Mouse (Mus musculus): ENCODE results near the gene Lrpprc.
"Not testable (repeated sequence)": the region's sequence is repeated elsewhere in the genome, so short reads cannot be mapped to it uniquely, and the experiment has no call there.

The Lrpprc gene

GRCm38 (mm10) chr17:84790447-84791098 lies at the start of gene Lrpprc:
Lrpprc (minus strand) TSS chr17:84790789.
- DNase-seq (ENCODE audit: low spot score in 2 of 2), result peak; percentile 91 to 92

- peak; percentile 34 to 71 for DNase-seq (ENCODE audit: low spot score in 2 of 2)
Measured at GRCm38 (mm10) chr17:84837780-84838179, 47.2 kb upstream of the Lrpprc start.

- DNase-seq (ENCODE audit: low spot score in 2 of 2), result no peak
Measured at GRCm38 (mm10) chr17:84835249-84835648, 44.7 kb upstream of the Lrpprc start.

- DNase-seq (ENCODE audit: low spot score in 2 of 2), result no peak
Measured at GRCm38 (mm10) chr17:84832346-84832745, 41.8 kb upstream of the Lrpprc start.

- no peak for DNase-seq (ENCODE audit: low spot score in 2 of 2)
Measured at GRCm38 (mm10) chr17:84828301-84828700, 37.7 kb upstream of the Lrpprc start.

- DNase-seq (ENCODE audit: low spot score in 2 of 2), result no peak
Measured at GRCm38 (mm10) chr17:84820603-84821002, 30.0 kb upstream of the Lrpprc start.

GRCm38 (mm10) chr17:84818390-84818789 lies 27.8 kb upstream of the Lrpprc start:
- DNase-seq (ENCODE audit: low spot score in 2 of 2), result no peak

GRCm38 (mm10) chr17:84816014-84816461 lies 25.4 kb upstream of the Lrpprc start:
- DNase-seq (ENCODE audit: low spot score in 2 of 2), result no peak

- no peak for DNase-seq (ENCODE audit: low spot score in 2 of 2)
Measured at GRCm38 (mm10) chr17:84814905-84815304, 24.3 kb upstream of the Lrpprc start.

GRCm38 (mm10) chr17:84814192-84814591 lies 23.6 kb upstream of the Lrpprc start:
- DNase-seq (ENCODE audit: low spot score in 2 of 2), result not testable (repeated sequence)

GRCm38 (mm10) chr17:84792006-84792405 lies 1.4 kb upstream of the Lrpprc start:
- no peak for DNase-seq (ENCODE audit: low spot score in 2 of 2)

- no peak for DNase-seq (ENCODE audit: low spot score in 2 of 2)
Measured at GRCm38 (mm10) chr17:84791156-84791555, 567 bp upstream of the Lrpprc start.

- DNase-seq (ENCODE audit: low spot score in 2 of 2), result peak in 1 of 2 experiments; percentile 26
Measured at GRCm38 (mm10) chr17:84790043-84790442, 546 bp downstream of the Lrpprc start.

GRCm38 (mm10) chr17:84788376-84789125 lies 2.0 kb downstream of the Lrpprc start:
- DNase-seq (ENCODE audit: low spot score in 2 of 2), result no peak

GRCm38 (mm10) chr17:84787477-84787876 lies 3.1 kb downstream of the Lrpprc start:
- no peak for DNase-seq (ENCODE audit: low spot score in 2 of 2)

- DNase-seq (ENCODE audit: low spot score in 2 of 2), result no peak
Measured at GRCm38 (mm10) chr17:84786911-84787310, 3.7 kb downstream of the Lrpprc start.

GRCm38 (mm10) chr17:84785176-84785575 lies 5.4 kb downstream of the Lrpprc start:
- no peak for DNase-seq (ENCODE audit: low spot score in 2 of 2)

- no peak for DNase-seq (ENCODE audit: low spot score in 2 of 2)
Measured at GRCm38 (mm10) chr17:84783491-84783890, 7.1 kb downstream of the Lrpprc start.

- no peak for DNase-seq (ENCODE audit: low spot score in 2 of 2)
Measured at GRCm38 (mm10) chr17:84780321-84780720, 10.3 kb downstream of the Lrpprc start.

GRCm38 (mm10) chr17:84778477-84778978 lies 12.1 kb downstream of the Lrpprc start:
- no peak for DNase-seq (ENCODE audit: low spot score in 2 of 2)

- DNase-seq (ENCODE audit: low spot score in 2 of 2), result no peak
Measured at GRCm38 (mm10) chr17:84776362-84777000, 14.1 kb downstream of the Lrpprc start.

- DNase-seq (ENCODE audit: low spot score in 2 of 2), result no peak
Measured at GRCm38 (mm10) chr17:84775291-84775690, 15.3 kb downstream of the Lrpprc start.

Measured in frontal cortex, postnatal 10 days (tissue).